Mouse (Mus musculus) CH12.LX (cell line): Measurements from ENCODE around the gene Plekhj1.
A peak's percentile ranks its signal among the peaks of the same experiment; 100 is the strongest.

ENCODE experiments used
- CHD2 ChIP-seq: IDR thresholded peaks from 2 replicates; pipeline ENCODE4 v1.6.1; 2011; ENCODE audit warnings: low read length, improper control_type of control experiment
- CTCF ChIP-seq, 2 experiments: IDR thresholded peaks in 1 of 2; conservative IDR thresholded peaks in 1 of 2; 2 replicates each; pipeline ENCODE4 v1.5.1; 2011 to 2012; ENCODE audit warnings: low read depth in 2 of 2, low read length in 2 of 2, improper control_type of control experiment in 1 of 2, inconsistent platforms in 1 of 2, mild to moderate bottlenecking in 1 of 2, moderate library complexity in 1 of 2
- EP300 ChIP-seq: IDR thresholded peaks from 2 replicates; pipeline ENCODE4 v1.6.1; 2011; ENCODE audit warnings: low read length, improper control_type of control experiment
- USF1 ChIP-seq: IDR thresholded peaks from 2 replicates; pipeline ENCODE4 v1.6.1; 2014; ENCODE audit warnings: low read depth, mild to moderate bottlenecking, inconsistent platforms, low read length, improper control_type of control experiment
- USF2 ChIP-seq: conservative IDR thresholded peaks from 2 replicates; pipeline ENCODE4 v1.6.1; 2011; ENCODE audit warnings: low read depth, low read length, improper control_type of control experiment

GRCm38 (mm10) chr10:80752079-80752625, 46.3 kb downstream of the Plekhj1 start:
- 0 out of 2 replicates have a peak, but pooled peaks have one; percentile 1 for TF ChIP-seq CHD2
- no peak for TF ChIP-seq EP300
- TF ChIP-seq CTCF (conservative IDR thresholded peaks at IDR 0.05 in 1 of 2, IDR thresholded peaks at IDR 0.05 in 1 of 2; ENCODE audit: low read depth in 2 of 2, low read length in 2 of 2) = no peak
- no peak for TF ChIP-seq USF2
- no peak for TF ChIP-seq USF1
